Mouse (Mus musculus) hindbrain, postnatal 0 days (tissue): ENCODE measurements around the gene Zdhhc14. TPM values are rescaled to one million over a fixed set of nuclear protein-coding genes. Genes with fewer than 3 reads are reported as not detected.

ENCODE experiments used
- ATAC-seq: fragments of 200-750 bp; cut with Nextera tagmentation; 2 replicates; pipeline ENCODE4 v1.8.0; 2017; ENCODE audit warnings: mild to moderate bottlenecking, moderate TSS enrichment, moderate library complexity
- DNase-seq: peaks from one replicate; pipeline ENCODE4 v3.0.0-alpha.2; 2015; ENCODE audit warnings: low spot score
- H3K27ac ChIP-seq: fragments of 300-500 bp; sonication (generic); 2 replicates; pipeline ENCODE4 v1.5.1; 2014; ENCODE audit warnings: mild to moderate bottlenecking
- H3K27me3 ChIP-seq: fragments of 300-500 bp; sonication (generic); 2 replicates; pipeline ENCODE4 v1.6.1; 2014; ENCODE audit warnings: low read length, mixed read lengths; ENCODE audit not compliant: insufficient read depth
- H3K36me3 ChIP-seq: fragments of 300-500 bp; sonication (generic); 2 replicates; pipeline ENCODE4 v1.6.1; 2014; ENCODE audit warnings: low read length, mixed read lengths; ENCODE audit not compliant: insufficient read depth
- H3K4me1 ChIP-seq: fragments of 300-500 bp; sonication (generic); 2 replicates; pipeline ENCODE4 v1.6.1; 2014; ENCODE audit warnings: antibody characterized with exemption, low read length, mixed read lengths; ENCODE audit not compliant: insufficient read depth
- H3K4me2 ChIP-seq: fragments of 300-500 bp; sonication (generic); 2 replicates; pipeline ENCODE4 v1.6.1; 2014; ENCODE audit warnings: low read depth, mild to moderate bottlenecking, low read length, moderate library complexity, mixed read lengths
- H3K4me3 ChIP-seq: fragments of 300-500 bp; sonication (generic); 2 replicates; pipeline ENCODE4 v1.5.1; 2014; ENCODE audit warnings: low read length
- H3K9ac ChIP-seq: fragments of 300-500 bp; sonication (generic); replicated peaks from 2 replicates; pipeline ENCODE4 v1.6.1; 2014; ENCODE audit warnings: mild to moderate bottlenecking, low read length, moderate library complexity, mixed read lengths
- H3K9me3 ChIP-seq: fragments of 300-500 bp; sonication (generic); 2 replicates; pipeline ENCODE4 v1.6.1; 2016; ENCODE audit warnings: low read length, mixed read lengths
- CTCF ChIP-seq: IDR thresholded peaks from 2 replicates; pipeline ENCODE4 v1.5.1; 2016; ENCODE audit warnings: antibody characterized with exemption, control low read depth, low read depth
- WGBS: fragments of 180-500 bp; shearing (Covaris S2); extraction: QIAGEN DNeasy Blood & Tissue Kit; methylation state at CpG from one replicate; pipeline ENCODE4 v1.1.7; 2014; 5-methylcytosine and 5-hydroxymethylcytosine counted together
- polyA plus RNA-seq: library from polyadenylated mRNA; unstranded; fragments of >200 nt; fragmentation: Nextera tagmentation; extraction: Ambion mirVana; gene quantifications from 2 replicates; pipeline ENCODE4 v1.2.1, GENCODE M21; 2015
- total RNA-seq: library from RNA; depleted of rRNA; stranded (reverse); fragments of >200 nt; gene quantifications from 2 replicates; pipeline ENCODE4 v1.2.3, GENCODE M21; 2014

The Zdhhc14 gene
- total and polyA plus RNA-seq, 2 experiments from 2014 or later, result 9.7 to 20.5 TPM

GRCm38 (mm10) chr17:5642918-5643721 lies 150.8 kb downstream of the Zdhhc14 start:
- no peak overlapping the region for H3K4me2 ChIP-seq
- no peak for TF ChIP-seq CTCF
- H3K27me3 ChIP-seq, result no peaks in the 10 kb centered on the region
- H3K27ac ChIP-seq, result peak overlapping the region; percentile 32; the same call in 1 of the 2 replicates
- ATAC-seq, result 0 out of 2 replicates have a peak, but pooled peaks have one; percentile 45
- H3K9me3 ChIP-seq, result no peaks in the 10 kb centered on the region
- no peaks in the 10 kb centered on the region for H3K4me1 ChIP-seq
- H3K4me3 ChIP-seq, result no peak overlapping the region
- 64% methylated on average over 15 of the region's 15 CpGs for WGBS
- DNase-seq, result peak; percentile 43
- no peaks in the 10 kb centered on the region for H3K36me3 ChIP-seq
- H3K9ac ChIP-seq, result no peak overlapping the region

GRCm38 (mm10) chr17:5650124-5650523 lies 157.8 kb downstream of the Zdhhc14 start:
- H3K27ac ChIP-seq, result no peak overlapping the region
- H3K27me3 ChIP-seq, result no peaks in the 10 kb centered on the region
- no peak for TF ChIP-seq CTCF
- H3K36me3 ChIP-seq, result no peaks in the 10 kb centered on the region
- DNase-seq, result no peak
- no peak for ATAC-seq
- H3K4me3 ChIP-seq, result no peak overlapping the region
- H3K4me2 ChIP-seq, result no peak overlapping the region
- whole genome bisulfite sequencing, result 86% methylated on average over 4 of the region's 4 CpGs
- H3K4me1 ChIP-seq, result no peaks in the 10 kb centered on the region
- H3K9ac ChIP-seq, result no peak overlapping the region
- no peaks in the 10 kb centered on the region for H3K9me3 ChIP-seq

DNA sequence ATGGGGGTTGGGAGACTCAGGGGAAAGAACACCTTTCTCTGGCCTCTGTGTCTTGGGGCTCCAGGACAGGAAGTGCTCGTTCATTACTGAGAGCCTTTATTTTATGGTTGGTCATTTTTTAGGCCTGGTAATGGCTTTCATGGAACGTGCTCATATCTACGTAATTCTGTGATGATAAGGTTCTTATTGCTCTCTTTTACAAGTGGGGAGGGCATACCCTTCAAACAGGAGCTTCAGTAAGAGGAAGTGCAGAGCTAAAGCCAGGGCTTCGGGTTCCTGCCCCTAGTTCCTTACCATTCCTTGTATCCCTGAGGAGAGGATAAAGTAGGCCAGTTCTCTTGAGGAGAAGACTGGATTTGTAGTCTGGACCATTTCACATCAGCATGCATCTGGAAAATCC lies 158.3 kb downstream of the Zdhhc14 start:
- H3K4me2 ChIP-seq, result no peak overlapping the region
- no peak for ATAC-seq
- H3K9me3 ChIP-seq, result no peaks in the 10 kb centered on the region
- H3K9ac ChIP-seq, result no peak overlapping the region
- no peak overlapping the region for H3K4me3 ChIP-seq
- H3K27ac ChIP-seq, result no peak overlapping the region
- 84% methylated on average over 4 of the region's 4 CpGs for WGBS
- no peaks in the 10 kb centered on the region for H3K4me1 ChIP-seq
- no peak for DNase-seq
- no peak for TF ChIP-seq CTCF
- no peaks in the 10 kb centered on the region for H3K27me3 ChIP-seq
- no peaks in the 10 kb centered on the region for H3K36me3 ChIP-seq

GRCm38 (mm10) chr17:5651551-5651950 lies 159.2 kb downstream of the Zdhhc14 start:
- ATAC-seq, result no peak
- WGBS, result 90% methylated on average over 4 of the region's 4 CpGs

GRCm38 (mm10) chr17:5653981-5654380 lies 161.6 kb downstream of the Zdhhc14 start:
- no peak overlapping the region for H3K9ac ChIP-seq
- no peaks in the 10 kb centered on the region for H3K9me3 ChIP-seq
- TF ChIP-seq CTCF, result no peak
- no peak overlapping the region for H3K27ac ChIP-seq
- H3K4me1 ChIP-seq, result no peaks in the 10 kb centered on the region
- no peaks in the 10 kb centered on the region for H3K27me3 ChIP-seq
- H3K4me3 ChIP-seq, result no peak overlapping the region
- no peaks in the 10 kb centered on the region for H3K36me3 ChIP-seq
- whole genome bisulfite sequencing, result 79% methylated on average over 9 of the region's 9 CpGs
- no peak for DNase-seq
- ATAC-seq, result no peak
- H3K4me2 ChIP-seq, result no peak overlapping the region

More at GRCm38 (mm10) chr17:5651551-5651950, 159.2 kb downstream of the Zdhhc14 start:
- Histone ChIP-seq H3K4me2 (no peak overlapping the region), H3K9me3 (no peaks in the 10 kb centered on the region), H3K4me1 (no peaks in the 10 kb centered on the region), H3K27me3 (no peaks in the 10 kb centered on the region), H3K4me3 (no peak overlapping the region), H3K36me3 (no peaks in the 10 kb centered on the region), H3K27ac (no peak overlapping the region), H3K9ac (no peak overlapping the region)
- no peak for DNase-seq
- TF ChIP-seq CTCF, result no peak

DNA sequence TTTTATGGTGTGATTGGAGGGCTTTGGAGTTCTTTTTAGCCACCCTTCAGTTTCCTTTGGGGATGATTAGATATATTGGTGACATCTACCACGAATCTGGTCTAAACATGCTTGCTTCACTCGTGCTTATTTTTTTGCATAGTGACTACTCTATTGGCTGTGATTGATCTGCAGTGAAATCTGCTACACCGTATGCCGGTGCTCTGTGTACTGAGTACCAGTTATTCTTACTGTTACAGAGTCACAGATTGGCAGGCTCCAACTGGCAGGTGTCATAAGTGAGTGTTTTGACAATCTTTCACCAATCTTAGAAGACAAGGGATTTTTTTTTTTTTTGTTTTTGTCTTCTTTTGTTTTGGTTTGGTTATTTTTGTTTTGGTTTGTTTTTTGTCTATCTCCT lies 163.2 kb downstream of the Zdhhc14 start:
- Histone ChIP-seq H3K9me3 (no peaks in the 10 kb centered on the region), H3K4me3 (no peak overlapping the region), H3K9ac (no peak overlapping the region), H3K4me1 (no peaks in the 10 kb centered on the region), H3K27me3 (no peaks in the 10 kb centered on the region), H3K27ac (no peak overlapping the region), H3K4me2 (no peak overlapping the region), H3K36me3 (no peaks in the 10 kb centered on the region)
- ATAC-seq, result no peak
- WGBS, result 89% methylated on average over 4 of the region's 4 CpGs
- no peak for DNase-seq
- TF ChIP-seq CTCF, result no peak
